Mouse (Mus musculus) myocyte (in vitro differentiated cells): Measurements from ENCODE around the gene Sox6. TPM values are rescaled to one million over a fixed set of nuclear protein-coding genes. Genes with fewer than 3 reads are reported as not detected.

ENCODE experiments used
- H3K27me3 ChIP-seq: one replicate; pipeline ENCODE4 v1.6.1; 2011; ENCODE audit not compliant: control insufficient read depth, insufficient read depth, insufficient read length
- H3K36me3 ChIP-seq: one replicate; pipeline ENCODE4 v1.6.1; 2011; ENCODE audit not compliant: control insufficient read depth, insufficient read depth
- H3K4me2 ChIP-seq: one replicate; pipeline ENCODE4 v1.6.1; 2011; ENCODE audit warnings: low read depth, control low read depth
- H3K4me3 ChIP-seq: one replicate; pipeline ENCODE4 v1.5.1; 2011; ENCODE audit warnings: mild to moderate bottlenecking, control low read depth, moderate library complexity
- H3K79me2 ChIP-seq: one replicate; pipeline ENCODE4 v1.6.1; 2011; ENCODE audit not compliant: control insufficient read depth, insufficient read depth
- H3ac ChIP-seq: one replicate; pipeline ENCODE4 v1.6.1; 2011; ENCODE audit not compliant: control insufficient read depth, insufficient read length
- CEBPB ChIP-seq: IDR thresholded peaks from 2 replicates; pipeline ENCODE4 v1.6.1; 2011; ENCODE audit warnings: mild to moderate bottlenecking, moderate library complexity; ENCODE audit not compliant: poor library complexity, insufficient read depth, severe bottlenecking
- E2F4 ChIP-seq: IDR thresholded peaks from one replicate; pipeline ENCODE4 v1.6.1; 2011; ENCODE audit warnings: mild to moderate bottlenecking, control low read depth, moderate library complexity; ENCODE audit not compliant: insufficient read depth
- MAX ChIP-seq: IDR thresholded peaks from one replicate; pipeline ENCODE4 v1.6.1; 2011; ENCODE audit warnings: low read depth, mild to moderate bottlenecking, control low read depth
- MYOD1 ChIP-seq, 3 experiments: IDR thresholded peaks; one replicate each; pipeline ENCODE4 v1.6.1; 2011; ENCODE audit warnings: control low read depth in 2 of 3, low read depth in 2 of 3, mild to moderate bottlenecking in 2 of 3, moderate library complexity in 1 of 3; ENCODE audit not compliant: insufficient read length in 2 of 3, control insufficient read depth in 1 of 3
- MYOG ChIP-seq, 3 experiments: IDR thresholded peaks; one replicate each; pipeline ENCODE4 v1.6.1; 2011; ENCODE audit warnings: control low read depth in 2 of 3, low read depth in 2 of 3, mild to moderate bottlenecking in 2 of 3; ENCODE audit not compliant: insufficient read length in 2 of 3, control insufficient read depth in 1 of 3, insufficient read depth in 1 of 3
- POLR2A ChIP-seq: IDR thresholded peaks from one replicate; pipeline ENCODE4 v1.6.1; 2011; ENCODE audit warnings: low read depth, mild to moderate bottlenecking, control low read depth, moderate library complexity; ENCODE audit not compliant: insufficient read length
- POLR2AphosphoS2 ChIP-seq: IDR thresholded peaks from one replicate; pipeline ENCODE4 v1.6.1; 2011; ENCODE audit warnings: low read depth, control low read depth; ENCODE audit not compliant: insufficient read length
- REST ChIP-seq: IDR thresholded peaks from one replicate; pipeline ENCODE4 v1.6.1; 2011; ENCODE audit warnings: mild to moderate bottlenecking, control low read depth, moderate library complexity; ENCODE audit not compliant: insufficient read depth, insufficient read length
- SRF ChIP-seq: IDR thresholded peaks from one replicate; pipeline ENCODE4 v1.6.1; 2011; ENCODE audit warnings: low read depth; ENCODE audit not compliant: control insufficient read depth, insufficient read length
- TCF12 ChIP-seq: IDR thresholded peaks from one replicate; pipeline ENCODE4 v1.6.1; 2011; ENCODE audit warnings: mild to moderate bottlenecking, control low read depth; ENCODE audit not compliant: poor library complexity, insufficient read depth, severe bottlenecking
- TCF3 ChIP-seq: IDR thresholded peaks from one replicate; pipeline ENCODE4 v1.6.1; 2011; ENCODE audit warnings: low read depth, control low read depth; ENCODE audit not compliant: insufficient read length
- USF1 ChIP-seq: IDR thresholded peaks from one replicate; pipeline ENCODE4 v1.6.1; 2011; ENCODE audit warnings: low read depth, mild to moderate bottlenecking, control low read depth, moderate library complexity
- polyA plus RNA-seq: library from polyadenylated mRNA; unstranded; fragments of >200 nt; fragmentation: generic; extraction: Trizol; gene quantifications from one replicate; pipeline ENCODE4 v1.2.1, GENCODE M21; 2012; ENCODE audit warnings: missing spikeins

Sox6 gene
- polyA plus RNA-seq, 1 experiment: 0.11 TPM

GRCm38 (mm10) chr7:115448403-115449025, 590.1 kb downstream of the Sox6 start:
- Histone ChIP-seq H3K4me3 (no peak overlapping the region), H3K27me3 (no peaks in the 10 kb centered on the region), H3ac (no peak overlapping the region), H3K79me2 (no peaks in the 10 kb centered on the region), H3K36me3 (no peaks in the 10 kb centered on the region), H3K4me2 (no peak overlapping the region)
- no peak for TF ChIP-seq TCF3
- no peak for TF ChIP-seq MYOD1 (IDR thresholded peaks at IDR 0.05; ENCODE audit: control insufficient read depth in 1 of 3, insufficient read length in 2 of 3, low read depth in 2 of 3)
- TF ChIP-seq REST: no peak
- no peak for TF ChIP-seq E2F4
- no peak for TF ChIP-seq TCF12
- no peak for TF ChIP-seq USF1
- no peak for TF ChIP-seq CEBPB
- TF ChIP-seq POLR2AphosphoS2: no peak
- TF ChIP-seq MYOG (IDR thresholded peaks at IDR 0.05; ENCODE audit: control insufficient read depth in 1 of 3, insufficient read depth in 1 of 3, insufficient read length in 2 of 3, low read depth in 2 of 3): no peak
- TF ChIP-seq MAX: no peak
- no peak for TF ChIP-seq SRF
- TF ChIP-seq POLR2A: no peak

- H3K79me2 ChIP-seq: no peaks in the 10 kb centered on the region
- no peaks in the 10 kb centered on the region for H3K27me3 ChIP-seq
- TF ChIP-seq POLR2A (no peak), SRF (no peak), CEBPB (no peak), TCF3 (no peak), MYOD1 (IDR thresholded peaks at IDR 0.05; ENCODE audit: control insufficient read depth in 1 of 3, insufficient read length in 2 of 3, low read depth in 2 of 3) (no peak), E2F4 (no peak), TCF12 (no peak), MYOG (IDR thresholded peaks at IDR 0.05; ENCODE audit: control insufficient read depth in 1 of 3, insufficient read depth in 1 of 3, insufficient read length in 2 of 3, low read depth in 2 of 3) (no peak), POLR2AphosphoS2 (no peak), MAX (no peak), USF1 (no peak), REST (no peak)
- H3K36me3 ChIP-seq: no peaks in the 10 kb centered on the region
- no peak overlapping the region for H3ac ChIP-seq
- H3K4me2 ChIP-seq: no peak overlapping the region
- no peak overlapping the region for H3K4me3 ChIP-seq
Measured at GRCm38 (mm10) chr7:115447091-115447490, 591.5 kb downstream of the Sox6 start.

GRCm38 (mm10) chr7:115446481-115447016, 592.0 kb downstream of the Sox6 start:
- no peak overlapping the region for H3K4me2 ChIP-seq
- no peak overlapping the region for H3K4me3 ChIP-seq
- H3ac ChIP-seq: no peak overlapping the region
- H3K36me3 ChIP-seq: no peaks in the 10 kb centered on the region
- no peaks in the 10 kb centered on the region for H3K79me2 ChIP-seq
- H3K27me3 ChIP-seq: no peaks in the 10 kb centered on the region
- no peak for TF ChIP-seq TCF3
- TF ChIP-seq POLR2AphosphoS2: no peak
- no peak for TF ChIP-seq E2F4
- no peak for TF ChIP-seq TCF12
- no peak for TF ChIP-seq CEBPB
- TF ChIP-seq SRF: no peak
- TF ChIP-seq REST: no peak
- no peak for TF ChIP-seq MAX
- no peak for TF ChIP-seq MYOD1 (IDR thresholded peaks at IDR 0.05; ENCODE audit: control insufficient read depth in 1 of 3, insufficient read length in 2 of 3, low read depth in 2 of 3)

GRCm38 (mm10) chr7:115426161-115426982, 612.2 kb downstream of the Sox6 start:
- no peak for TF ChIP-seq POLR2AphosphoS2
- no peak for TF ChIP-seq REST
- TF ChIP-seq MYOD1 (IDR thresholded peaks at IDR 0.05; ENCODE audit: control insufficient read depth in 1 of 3, insufficient read length in 2 of 3, low read depth in 2 of 3): no peak
- no peak overlapping the region for H3K4me2 ChIP-seq
- H3K27me3 ChIP-seq: no peaks in the 10 kb centered on the region
- no peak overlapping the region for H3ac ChIP-seq
- no peaks in the 10 kb centered on the region for H3K79me2 ChIP-seq
- no peaks in the 10 kb centered on the region for H3K36me3 ChIP-seq
- H3K4me3 ChIP-seq: no peak overlapping the region

- H3K79me2 ChIP-seq: no peaks in the 10 kb centered on the region
- no peak overlapping the region for H3K4me3 ChIP-seq
- no peak overlapping the region for H3ac ChIP-seq
- H3K4me2 ChIP-seq: no peak overlapping the region
- no peaks in the 10 kb centered on the region for H3K36me3 ChIP-seq
- TF ChIP-seq POLR2AphosphoS2: no peak
- TF ChIP-seq REST: no peak
- no peak for TF ChIP-seq TCF12
- no peak for TF ChIP-seq MAX
- TF ChIP-seq POLR2A: no peak
- TF ChIP-seq TCF3: no peak
- no peak for TF ChIP-seq MYOD1 (IDR thresholded peaks at IDR 0.05; ENCODE audit: control insufficient read depth in 1 of 3, insufficient read length in 2 of 3, low read depth in 2 of 3)
- no peak for TF ChIP-seq SRF
- no peaks in the 10 kb centered on the region for H3K27me3 ChIP-seq
Measured at GRCm38 (mm10) chr7:115422828-115423227, 615.8 kb downstream of the Sox6 start.
